Mouse (Mus musculus): ENCODE results near the gene Syngr1. TPM values are rescaled to one million over a fixed set of nuclear protein-coding genes. Genes with fewer than 3 reads are reported as not detected.

Gene Syngr1
- polyA plus RNA-seq, 1 experiment from 2014 or later = 44.5 TPM

DNA sequence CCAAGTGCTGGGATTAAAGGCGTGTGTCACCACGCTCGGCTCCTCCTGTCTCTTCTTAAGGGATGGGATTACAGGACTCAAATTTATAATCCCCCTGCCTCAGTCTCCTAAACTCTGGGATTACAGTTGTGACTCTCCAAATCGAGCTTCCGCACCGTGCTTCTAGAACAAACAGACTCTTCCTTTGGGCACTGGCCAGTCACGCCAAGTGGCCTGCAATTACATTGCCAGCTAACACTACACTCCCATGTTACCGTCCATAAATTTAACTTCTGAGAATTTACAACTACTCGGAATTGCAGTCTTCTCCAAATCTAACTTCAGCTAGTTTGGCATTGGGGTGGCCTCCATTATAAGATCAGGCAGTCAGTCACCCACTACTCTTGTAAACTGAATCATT lies 41.3 kb downstream of the Syngr1 start:
- no peak for ATAC-seq (replicated peaks)
- H3K27ac ChIP-seq (replicated peaks) = no peak overlapping the region
- peak overlapping the region; percentile 84 for H3K4me3 ChIP-seq
- no peak overlapping the region; the same call in 1 of the 2 replicates for H3K9ac ChIP-seq (replicated peaks)
- no peaks in the 10 kb centered on the region for H3K9me3 ChIP-seq
- H3K27me3 ChIP-seq = no peaks in the 10 kb centered on the region
- 83% methylated on average over 9 of the region's 9 CpGs for WGBS
- H3K4me1 ChIP-seq = peaks cover 16% of the 10 kb centered on the region
- no peaks in the 10 kb centered on the region for H3K36me3 ChIP-seq
- peak overlapping the region; percentile 86 for H3K4me2 ChIP-seq (replicated peaks)

DNA sequence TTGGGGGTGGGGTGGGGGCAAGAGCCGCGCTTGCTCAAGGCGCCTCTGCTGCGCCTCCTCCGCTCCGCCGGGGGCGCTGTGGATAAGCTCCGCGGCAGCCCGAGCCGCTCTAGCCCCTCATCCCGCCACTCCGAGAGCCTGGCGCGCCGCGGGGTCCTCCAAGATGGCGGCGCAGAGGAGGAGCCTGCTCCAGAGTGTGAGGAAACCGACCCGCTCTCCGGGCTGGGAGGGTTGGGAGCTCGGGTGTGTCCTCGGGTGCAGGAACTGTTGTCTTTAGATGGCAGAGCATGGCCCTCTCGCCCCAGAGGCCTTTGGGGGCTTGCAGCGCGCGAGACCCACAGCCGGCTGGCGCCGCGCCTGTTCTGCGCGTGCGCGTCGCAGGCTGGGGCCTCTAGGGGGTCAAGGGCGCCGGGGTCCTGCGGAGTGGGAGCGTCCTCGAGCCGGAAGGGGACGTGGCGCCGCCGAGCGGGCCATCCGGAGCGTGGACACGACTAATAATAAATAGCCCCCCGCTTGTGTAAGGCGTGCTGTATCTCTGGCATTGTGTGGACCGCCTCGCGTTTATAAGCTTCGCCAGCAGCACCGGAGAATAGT lies 42.0 kb downstream of the Syngr1 start, which contains the start of gene Tab1:
Gene Tab1 (plus strand): TSS at position 135 of the 594 bp plus-strand sequence.
- H3K27ac ChIP-seq (replicated peaks) = peak within 1 kb of the TSS; percentile 98
- WGBS = under 1% methylated on average over 53 of the region's 59 CpGs
- H3K4me2 ChIP-seq (replicated peaks) = peak within 1 kb of the TSS; percentile 86
- H3K36me3 ChIP-seq = no peaks in the 10 kb centered on the region
- peak; percentile 96 for ATAC-seq (replicated peaks)
- no peaks in the 10 kb centered on the region for H3K9me3 ChIP-seq
- peaks cover 16% of the 10 kb centered on the region for H3K4me1 ChIP-seq
- H3K4me3 ChIP-seq = peak within 1 kb of the TSS; percentile 84
- peak within 1 kb of the TSS; percentile 83 for H3K9ac ChIP-seq (replicated peaks)
- H3K27me3 ChIP-seq = no peaks in the 10 kb centered on the region

DNA sequence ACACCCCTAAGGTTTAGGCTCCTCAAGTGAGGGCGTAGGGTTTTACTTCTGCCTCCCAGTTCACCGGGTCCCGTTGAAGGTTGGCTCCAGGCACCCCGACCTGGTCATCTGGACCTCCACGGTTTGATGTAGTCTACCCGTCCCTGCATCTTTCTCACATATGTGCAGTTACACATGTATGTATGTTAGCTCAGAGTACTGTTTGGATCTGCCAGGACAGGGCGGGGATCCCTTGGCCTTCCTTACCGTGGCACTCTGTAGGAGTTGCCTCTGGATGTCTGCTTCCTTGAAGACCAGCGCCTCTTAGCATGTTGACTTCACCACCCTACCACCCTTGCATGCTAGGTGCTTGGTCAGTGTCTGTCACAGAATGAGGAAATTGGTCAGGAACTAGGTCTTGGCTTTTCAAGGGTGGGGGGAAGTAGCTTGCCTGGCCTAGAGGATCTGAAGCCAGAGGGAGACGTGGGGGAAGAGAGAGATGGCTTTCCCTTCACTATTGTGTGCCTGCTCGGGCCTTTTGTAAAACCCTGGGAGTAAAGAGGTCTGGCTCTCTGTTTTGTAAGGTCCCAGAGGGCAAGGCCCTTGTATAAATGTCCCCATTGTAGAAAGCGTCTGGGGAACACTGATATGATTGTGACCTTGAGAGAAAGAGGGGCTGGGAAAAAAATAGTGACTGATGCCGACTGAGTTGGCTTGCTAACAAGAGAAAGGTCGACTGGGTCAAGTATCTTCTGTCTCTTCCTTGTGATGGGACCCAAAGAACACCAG lies 42.7 kb downstream of the Syngr1 start:
- no peaks in the 10 kb centered on the region for H3K9me3 ChIP-seq
- H3K27me3 ChIP-seq = no peaks in the 10 kb centered on the region
- peak; percentile 9; the same call in 1 of the 2 replicates for ATAC-seq (replicated peaks)
- H3K27ac ChIP-seq (replicated peaks) = peak overlapping the region; percentile 98
- peak overlapping the region; percentile 83 for H3K9ac ChIP-seq (replicated peaks)
- WGBS = 13% methylated on average over 14 of the region's 14 CpGs
- peak overlapping the region; percentile 86 for H3K4me2 ChIP-seq (replicated peaks)
- H3K4me3 ChIP-seq = peak overlapping the region; percentile 84
- peaks cover 19% of the 10 kb centered on the region for H3K4me1 ChIP-seq
- H3K36me3 ChIP-seq = no peaks in the 10 kb centered on the region

DNA sequence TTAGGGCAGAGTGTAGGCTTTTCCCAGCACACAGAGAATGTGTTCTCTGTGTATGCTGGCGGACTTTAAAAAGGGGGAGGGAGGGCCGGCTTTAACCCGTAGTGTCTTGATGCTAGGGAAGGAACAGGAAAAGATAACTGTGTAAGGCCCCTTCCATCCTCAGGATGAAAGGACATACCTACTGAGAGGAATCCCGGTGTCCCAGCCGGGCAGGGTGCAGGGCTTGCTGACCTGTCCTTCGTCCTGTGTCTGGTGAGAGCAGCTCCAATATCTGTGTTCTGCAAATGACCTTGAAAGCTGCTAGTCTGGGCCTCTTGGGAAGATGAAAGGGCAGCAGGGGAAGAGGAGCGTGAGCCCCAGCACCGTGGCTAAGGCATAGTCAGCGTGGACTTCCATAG lies 43.3 kb downstream of the Syngr1 start:
- Histone ChIP-seq H3K9ac (replicated peaks) (peak overlapping the region; percentile 83), H3K4me1 (peaks cover 19% of the 10 kb centered on the region), H3K27ac (replicated peaks) (0 out of 2 replicates have a peak overlapping the region, but pooled peaks have one; percentile 15), H3K4me3 (peak overlapping the region; percentile 84), H3K4me2 (replicated peaks) (peak overlapping the region; percentile 86), H3K9me3 (no peaks in the 10 kb centered on the region), H3K27me3 (no peaks in the 10 kb centered on the region), H3K36me3 (no peaks in the 10 kb centered on the region)
- ATAC-seq (replicated peaks) = no peak
- WGBS = 76% methylated on average over 9 of the region's 9 CpGs

DNA sequence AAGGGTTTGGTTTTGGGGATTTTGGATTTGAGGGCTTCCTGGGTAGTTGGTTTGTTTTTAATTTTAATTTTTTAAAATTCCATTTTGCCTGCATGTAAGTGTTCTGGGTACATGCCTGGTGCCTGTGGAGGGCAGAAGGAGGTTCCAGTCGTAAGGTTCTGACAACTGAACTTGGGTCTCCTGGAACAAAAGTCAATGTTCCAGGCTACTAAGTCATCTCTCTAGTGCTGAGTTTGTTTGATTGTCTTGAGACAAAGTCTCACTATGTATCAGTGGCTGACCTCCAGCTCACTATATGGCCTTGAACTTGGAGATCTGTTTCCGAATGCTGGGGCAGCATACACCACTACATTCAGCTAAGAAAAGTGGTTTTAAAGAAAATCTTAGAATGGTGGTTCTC lies 44.4 kb downstream of the Syngr1 start:
- Histone ChIP-seq H3K4me2 (replicated peaks) (no peak overlapping the region), H3K9ac (replicated peaks) (no peak overlapping the region), H3K4me1 (peaks cover 19% of the 10 kb centered on the region), H3K9me3 (no peaks in the 10 kb centered on the region), H3K27ac (replicated peaks) (no peak overlapping the region), H3K4me3 (no peak overlapping the region), H3K36me3 (no peaks in the 10 kb centered on the region), H3K27me3 (no peaks in the 10 kb centered on the region)
- no peak for ATAC-seq (replicated peaks)
- WGBS = 90% methylated on average over 2 of the region's 2 CpGs

DNA sequence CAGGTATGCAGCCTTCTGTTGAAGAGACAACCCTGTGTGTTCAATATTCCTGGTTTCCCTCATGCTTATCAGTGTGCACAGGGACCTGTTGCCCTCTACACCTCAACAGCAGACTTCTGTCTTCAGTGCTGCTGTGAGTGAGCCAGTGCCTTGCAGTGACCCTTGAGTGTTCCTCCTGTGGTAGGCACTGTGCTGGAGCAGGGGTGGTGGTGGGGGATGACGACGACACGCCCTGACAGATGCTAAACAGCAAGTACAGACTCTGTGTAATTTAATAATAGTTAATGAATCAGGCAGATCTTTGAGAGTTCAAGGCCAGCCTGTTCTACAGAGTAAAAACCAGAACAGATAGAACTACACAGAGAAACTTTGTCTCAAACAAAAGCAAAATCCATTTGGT lies 45.5 kb downstream of the Syngr1 start:
- H3K4me3 ChIP-seq = no peak overlapping the region
- no peak overlapping the region for H3K27ac ChIP-seq (replicated peaks)
- H3K9me3 ChIP-seq = no peaks in the 10 kb centered on the region
- H3K4me2 ChIP-seq (replicated peaks) = no peak overlapping the region
- WGBS = 96% methylated on average over 3 of the region's 3 CpGs
- H3K27me3 ChIP-seq = no peaks in the 10 kb centered on the region
- no peak overlapping the region for H3K9ac ChIP-seq (replicated peaks)
- H3K4me1 ChIP-seq = peaks cover 19% of the 10 kb centered on the region
- ATAC-seq (replicated peaks) = no peak
- H3K36me3 ChIP-seq = peaks cover 5% of the 10 kb centered on the region; the same call in 1 of the 2 replicates

DNA sequence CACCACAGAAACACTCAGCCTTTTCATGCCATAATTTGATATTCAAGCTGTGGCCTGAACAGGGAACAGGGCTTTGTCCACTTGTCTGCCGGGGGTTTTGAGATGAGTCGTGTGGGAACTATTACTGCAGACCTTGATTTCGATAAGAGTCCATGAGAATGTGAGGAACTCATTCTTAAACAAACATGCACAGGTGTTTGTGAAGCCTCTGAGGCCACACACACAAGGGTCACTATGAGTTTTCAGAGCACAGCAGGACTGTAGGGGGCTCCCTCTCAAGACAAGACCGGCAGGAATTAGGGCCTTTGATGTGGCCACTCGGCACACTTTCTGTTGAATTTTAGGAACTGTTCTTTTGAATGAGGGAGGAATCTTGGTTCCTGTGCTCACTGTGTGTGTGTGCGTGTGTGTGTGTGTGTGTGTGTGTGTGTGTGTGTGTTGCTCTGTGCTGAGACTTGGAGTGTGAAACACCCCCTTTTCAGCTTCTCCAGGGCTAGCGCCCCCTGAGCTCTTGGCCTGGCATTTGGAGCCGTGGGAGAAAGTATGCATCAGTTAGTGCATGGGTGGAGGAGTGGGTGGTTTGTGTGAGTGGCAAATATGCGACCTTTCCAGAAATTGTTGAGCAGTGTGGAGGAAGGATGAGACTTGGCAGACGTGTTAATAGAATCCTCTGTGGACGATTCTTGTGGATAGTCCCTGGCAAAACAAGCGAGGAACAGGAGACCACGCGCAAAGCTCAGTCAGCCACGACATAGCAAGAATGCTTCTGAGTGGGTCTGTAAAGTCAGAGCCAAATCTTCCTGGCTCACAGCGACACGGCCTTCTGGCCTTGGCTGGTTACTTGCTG lies 47.0 kb downstream of the Syngr1 start:
- Histone ChIP-seq H3K9ac (replicated peaks) (no peak overlapping the region), H3K4me1 (peaks cover 19% of the 10 kb centered on the region), H3K27ac (replicated peaks) (0 out of 2 replicates have a peak overlapping the region, but pooled peaks have one; percentile 23), H3K27me3 (no peaks in the 10 kb centered on the region), H3K4me2 (replicated peaks) (no peak overlapping the region), H3K4me3 (no peak overlapping the region), H3K36me3 (peaks cover 11% of the 10 kb centered on the region), H3K9me3 (no peaks in the 10 kb centered on the region)
- ATAC-seq (replicated peaks) = no peak
- WGBS = 69% methylated on average over 17 of the region's 17 CpGs

DNA sequence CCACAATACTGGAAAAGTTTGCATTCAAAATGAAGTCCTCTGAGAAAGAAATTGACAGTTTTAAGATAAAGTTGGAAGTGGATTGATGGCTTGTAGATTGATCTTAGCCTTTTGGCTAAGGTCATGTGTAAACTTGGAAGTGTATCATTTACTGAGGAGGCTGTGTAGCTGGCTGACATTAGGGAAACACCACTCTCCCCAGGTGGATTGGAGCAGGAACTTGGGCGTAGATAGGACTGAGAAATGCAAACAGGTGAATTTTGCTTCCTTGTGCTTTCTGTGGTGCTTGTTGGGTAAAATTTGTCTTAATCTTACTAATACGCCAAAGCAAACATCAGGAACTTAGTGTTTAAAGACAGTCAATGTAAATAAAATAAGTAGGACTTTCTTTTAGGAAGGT lies 49.2 kb downstream of the Syngr1 start:
- Histone ChIP-seq H3K4me1 (0 out of 2 replicates have a peak, but pooled peaks cover 3% of the 10 kb centered on the region), H3K9ac (replicated peaks) (no peak overlapping the region), H3K36me3 (peaks cover 11% of the 10 kb centered on the region), H3K4me2 (replicated peaks) (no peak overlapping the region), H3K9me3 (no peaks in the 10 kb centered on the region), H3K27ac (replicated peaks) (no peak overlapping the region), H3K4me3 (no peak overlapping the region), H3K27me3 (no peaks in the 10 kb centered on the region)
- ATAC-seq (replicated peaks) = no peak
- 99% methylated on average over 2 of the region's 2 CpGs for WGBS

DNA sequence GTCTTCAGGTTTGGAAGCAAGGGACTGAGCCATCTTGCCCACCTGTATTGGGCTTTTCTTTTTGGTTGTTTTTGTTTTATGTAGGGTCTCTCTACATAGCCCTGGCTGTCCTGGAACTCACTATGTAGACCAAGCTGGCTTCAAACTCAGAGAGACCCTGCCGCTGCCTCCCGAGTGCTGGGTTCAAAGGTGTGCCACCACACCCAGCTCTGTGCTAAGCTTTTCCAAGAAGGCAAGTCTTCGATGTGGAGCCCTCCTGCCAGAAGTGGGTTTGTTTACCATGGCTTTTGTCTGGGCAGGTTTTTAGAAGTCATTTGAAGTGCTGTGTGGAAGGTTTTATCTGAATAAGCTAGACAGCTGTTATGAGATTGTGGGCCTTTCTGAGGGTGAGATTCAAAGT lies 49.7 kb downstream of the Syngr1 start:
- H3K4me1 ChIP-seq = 0 out of 2 replicates have a peak, but pooled peaks cover 3% of the 10 kb centered on the region
- H3K9me3 ChIP-seq = no peaks in the 10 kb centered on the region
- H3K4me2 ChIP-seq (replicated peaks) = no peak overlapping the region
- peaks cover 11% of the 10 kb centered on the region for H3K36me3 ChIP-seq
- H3K4me3 ChIP-seq = no peak overlapping the region
- 95% methylated on average over 3 of the region's 3 CpGs for WGBS
- no peak overlapping the region for H3K9ac ChIP-seq (replicated peaks)
- H3K27me3 ChIP-seq = no peaks in the 10 kb centered on the region
- no peak overlapping the region for H3K27ac ChIP-seq (replicated peaks)
- no peak for ATAC-seq (replicated peaks)

DNA sequence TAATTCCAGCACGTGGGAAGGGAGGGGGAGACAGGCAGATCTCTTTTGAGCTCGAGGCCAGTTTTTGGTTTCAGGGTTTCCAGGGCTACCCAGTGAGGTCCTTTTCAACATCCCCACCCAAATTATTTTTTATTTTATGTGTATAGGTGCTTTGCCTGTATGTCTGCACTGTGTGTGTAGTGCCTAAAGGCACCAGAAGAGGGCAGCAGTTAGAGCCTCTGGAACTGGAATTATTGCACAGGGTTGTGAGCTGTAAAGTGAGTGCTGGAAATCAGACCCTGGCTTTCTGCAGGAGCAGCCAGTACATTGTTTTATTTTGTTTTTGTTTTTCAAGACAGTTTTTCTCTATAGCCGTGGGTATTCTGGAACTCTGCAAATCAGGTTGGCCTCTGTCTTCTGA lies 51.0 kb downstream of the Syngr1 start:
- no peak for ATAC-seq (replicated peaks)
- Histone ChIP-seq H3K27me3 (no peaks in the 10 kb centered on the region), H3K4me2 (replicated peaks) (no peak overlapping the region), H3K9me3 (no peaks in the 10 kb centered on the region), H3K36me3 (peaks cover 11% of the 10 kb centered on the region), H3K27ac (replicated peaks) (no peak overlapping the region), H3K4me3 (no peak overlapping the region), H3K4me1 (0 out of 2 replicates have a peak, but pooled peaks cover 3% of the 10 kb centered on the region), H3K9ac (replicated peaks) (no peak overlapping the region)
- WGBS = 98% methylated on average over 3 of the region's 3 CpGs

DNA sequence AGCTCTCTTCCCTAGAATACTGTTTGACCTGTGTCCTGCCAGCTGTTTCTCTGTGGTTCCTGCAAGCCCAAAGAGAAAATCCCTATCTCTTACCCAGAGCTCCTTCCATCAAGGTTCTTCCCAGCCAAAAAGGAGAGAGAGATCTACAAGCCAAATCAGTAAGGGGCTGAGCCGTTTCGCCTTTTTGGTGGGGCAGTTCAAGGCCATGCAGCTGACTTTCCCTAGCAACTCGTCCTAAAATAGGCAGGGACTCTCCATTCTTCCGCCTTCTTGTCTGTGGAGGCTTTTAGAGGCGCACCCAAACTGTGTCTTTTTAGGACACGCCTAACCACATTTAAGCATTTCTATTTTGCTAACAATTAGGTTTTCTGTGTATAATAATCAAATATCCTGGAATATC lies 52.6 kb downstream of the Syngr1 start:
- Histone ChIP-seq H3K9ac (replicated peaks) (no peak overlapping the region), H3K36me3 (peaks cover 12% of the 10 kb centered on the region), H3K27me3 (no peaks in the 10 kb centered on the region), H3K27ac (replicated peaks) (no peak overlapping the region), H3K4me3 (no peak overlapping the region), H3K4me2 (replicated peaks) (no peak overlapping the region), H3K9me3 (no peaks in the 10 kb centered on the region), H3K4me1 (no peaks in the 10 kb centered on the region)
- 95% methylated on average over 6 of the region's 6 CpGs for WGBS
- ATAC-seq (replicated peaks) = no peak

DNA sequence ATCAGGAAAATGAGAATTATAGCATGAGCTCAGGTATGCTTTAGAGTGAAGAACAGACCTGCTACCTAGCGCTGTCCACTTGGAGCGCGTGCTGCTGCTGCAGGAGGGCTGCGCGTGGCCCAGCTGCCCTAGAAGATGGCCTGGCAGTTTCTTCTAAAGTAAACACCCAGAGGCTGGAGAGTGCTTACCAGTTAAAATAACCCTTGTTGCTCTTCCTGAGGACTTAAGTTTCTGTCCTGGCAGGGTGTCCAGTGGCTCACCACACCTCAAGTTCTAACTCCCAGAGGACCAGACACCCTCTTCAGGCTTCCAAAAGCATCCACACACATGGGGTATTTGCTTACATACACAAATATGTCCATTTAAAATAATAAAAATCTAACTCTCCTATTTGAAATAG lies 54.3 kb downstream of the Syngr1 start:
- ATAC-seq (replicated peaks) = no peak
- 96% methylated on average over 5 of the region's 5 CpGs for WGBS
- H3K9me3 ChIP-seq = no peaks in the 10 kb centered on the region
- no peaks in the 10 kb centered on the region for H3K4me1 ChIP-seq
- peaks cover 17% of the 10 kb centered on the region for H3K36me3 ChIP-seq
- H3K4me3 ChIP-seq = no peak overlapping the region
- H3K27me3 ChIP-seq = no peaks in the 10 kb centered on the region
- no peak overlapping the region for H3K9ac ChIP-seq (replicated peaks)
- H3K27ac ChIP-seq (replicated peaks) = no peak overlapping the region
- no peak overlapping the region for H3K4me2 ChIP-seq (replicated peaks)
